Mouse (Mus musculus): Measurements from ENCODE around the gene Gga3.

DNA sequence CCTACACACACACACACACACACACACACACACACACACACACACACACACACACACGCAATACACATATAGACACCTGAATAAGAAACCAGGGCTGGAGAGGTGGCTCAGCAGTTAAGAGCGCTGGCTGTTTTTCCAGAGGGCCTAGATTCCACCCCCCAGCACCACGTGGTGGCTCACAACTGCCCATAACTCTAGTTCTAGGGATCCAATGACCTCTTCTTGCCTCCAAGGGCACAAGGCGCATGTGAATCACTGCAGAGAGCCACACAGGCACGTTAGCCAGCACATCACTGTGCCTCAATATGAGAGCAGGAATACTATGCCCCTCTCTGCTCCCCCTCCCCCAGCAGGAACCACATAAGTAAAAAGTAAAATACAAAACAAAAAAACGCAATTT is 13.0 kb upstream of the Gga3 start:
- TF ChIP-seq CTCF (IDR thresholded peaks at IDR 0.05; ENCODE audit: low read depth) = no peak
- no peak for TF ChIP-seq EP300 (IDR thresholded peaks at IDR 0.05; ENCODE audit: low read depth)

Measured in liver, embryonic 14.5 days (tissue).